Mouse (Mus musculus) erythroblast, embryonic 14.5 days (primary cell): Measurements from ENCODE around the gene Gm20671.

ENCODE experiments used
- GATA1 ChIP-seq: IDR thresholded peaks from 2 replicates; pipeline ENCODE4 v1.6.1; 2012; ENCODE audit warnings: low read length, inconsistent platforms, mixed read lengths
- TAL1 ChIP-seq: IDR thresholded peaks from 3 replicates; pipeline ENCODE4 v1.6.1; 2012; ENCODE audit warnings: low read length, inconsistent platforms, mixed read lengths

DNA sequence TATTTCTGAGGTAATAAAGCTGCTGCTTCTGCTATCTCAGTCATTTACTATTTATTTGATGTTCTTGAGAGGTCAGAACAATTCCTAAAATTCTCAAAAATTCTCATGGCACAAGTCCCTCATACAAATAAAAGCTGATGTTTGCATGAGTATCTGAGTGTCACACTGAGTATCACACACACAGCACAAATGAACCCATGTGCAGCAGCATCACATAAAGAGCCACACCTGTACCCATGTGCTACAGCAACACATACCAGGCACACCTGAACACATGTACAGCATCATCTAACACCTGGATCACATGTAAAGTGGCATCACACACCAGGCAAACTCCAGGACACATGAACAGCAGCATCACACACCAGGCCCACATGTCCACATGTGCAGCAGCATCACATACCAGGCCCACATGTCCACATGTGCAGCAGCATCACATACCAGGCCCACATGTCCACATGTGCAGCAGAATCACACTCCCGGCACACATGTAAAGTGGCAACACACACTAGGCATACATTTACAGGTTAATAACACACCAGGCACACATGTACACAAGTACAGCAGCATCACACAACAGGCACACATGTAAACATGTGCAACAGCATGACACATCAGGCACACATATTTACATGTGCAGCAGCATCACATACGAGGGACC is 113.7 kb downstream of the Gm20671 start:
- no peak for TF ChIP-seq TAL1
- TF ChIP-seq GATA1: no peak
